Mouse (Mus musculus) cerebellum, adult 9-11 months (tissue): ENCODE results near the gene Hapln3.

ENCODE experiments used
- DNase-seq: peaks from one replicate; pipeline ENCODE4 v3.0.0; 2022

Gene Hapln3

GRCm38 (mm10) chr7:79068231-79068630 lies 62.6 kb downstream of the Hapln3 start:
- DNase-seq = no peak

GRCm38 (mm10) chr7:79067466-79067865 lies 63.4 kb downstream of the Hapln3 start:
- no peak for DNase-seq
